8 mouse cellular contexts compared by ENCODE assay signal in genomic region chr9:67046881-67047605, GRCm38 (mm10). TPM values are rescaled to one million over a fixed set of nuclear protein-coding genes. Genes with fewer than 3 reads are reported as not detected.
DNase-seq lines count a peak whose midpoint lies in the region; ATAC-seq lines count a peak whose summit lies in the region.

No protein-coding gene starts in this region.

- H3K4me2 ChIP-seq in forebrain, embryonic 12.5 days: peak overlapping the region; percentile 88
- H3K4me2 ChIP-seq in kidney, embryonic 15.5 days: peak overlapping the region; percentile 92
- peak overlapping the region; percentile 99 for H3K4me2 ChIP-seq in midbrain, embryonic 16.5 days (ENCODE audit: low read length)

- peak; percentile 84 for DNase-seq in 3T3-L1 (ENCODE audit: low read depth, low spot score)
- DNase-seq in CD8-positive naive resting alpha-beta T cell, adult 2 months (ENCODE audit: low read depth in 2 of 2, low spot score in 2 of 2): peak; percentile 22 to 23
- DNase-seq in frontal cortex, postnatal 25 days (ENCODE audit: low spot score in 2 of 2): no peak
- no peak for DNase-seq in left cerebral cortex, adult 8-10 months (ENCODE audit: low spot score in 2 of 2)
- no peak for DNase-seq in adrenal gland, postnatal 10 days

- no peak for ATAC-seq in forebrain, embryonic 12.5 days (ENCODE audit: low FRiP score)
- no peak for ATAC-seq in kidney, embryonic 15.5 days (replicated peaks; ENCODE audit: low FRiP score)
- no peak for ATAC-seq in midbrain, embryonic 16.5 days

- peaks cover 57% of the 10 kb centered on the region for H3K27me3 ChIP-seq in forebrain, embryonic 12.5 days
- 0 out of 2 replicates have a peak, but pooled peaks cover 6% of the 10 kb centered on the region for H3K27me3 ChIP-seq in kidney, embryonic 15.5 days
- peaks cover 23% of the 10 kb centered on the region for H3K27me3 ChIP-seq in midbrain, embryonic 16.5 days (ENCODE audit: control insufficient read depth, insufficient read depth, low read depth, low read length)

- H3K9me3 ChIP-seq in forebrain, embryonic 12.5 days: no peaks in the 10 kb centered on the region
- H3K9me3 ChIP-seq in kidney, embryonic 15.5 days (replicated peaks): no peaks in the 10 kb centered on the region
- H3K9me3 ChIP-seq in midbrain, embryonic 16.5 days (replicated peaks; ENCODE audit: control insufficient read depth, low read length, poor library complexity, severe bottlenecking): no peaks in the 10 kb centered on the region

- H3K36me3 ChIP-seq in forebrain, embryonic 12.5 days (replicated peaks): no peaks in the 10 kb centered on the region
- no peaks in the 10 kb centered on the region for H3K36me3 ChIP-seq in kidney, embryonic 15.5 days
- H3K36me3 ChIP-seq in midbrain, embryonic 16.5 days (ENCODE audit: control insufficient read depth, insufficient read depth, low read length): no peaks in the 10 kb centered on the region

- WGBS in forebrain, embryonic 12.5 days: 4% methylated on average over 15 of the region's 15 CpGs
- 7% methylated on average over 15 of the region's 15 CpGs for WGBS in kidney, embryonic 15.5 days
- WGBS in midbrain, embryonic 16.5 days: 7% methylated on average over 15 of the region's 15 CpGs

- peaks cover 55% of the 10 kb centered on the region for H3K4me1 ChIP-seq in forebrain, embryonic 12.5 days
- H3K4me1 ChIP-seq in kidney, embryonic 15.5 days: peaks cover 65% of the 10 kb centered on the region
- peaks cover 35% of the 10 kb centered on the region for H3K4me1 ChIP-seq in midbrain, embryonic 16.5 days (ENCODE audit: control insufficient read depth, insufficient read depth, low read length)

- peak overlapping the region; percentile 62 for H3K9ac ChIP-seq in forebrain, embryonic 12.5 days
- peak overlapping the region; percentile 83 for H3K9ac ChIP-seq in kidney, embryonic 15.5 days
- H3K9ac ChIP-seq in midbrain, embryonic 16.5 days (ENCODE audit: low read depth, low read length): 0 out of 2 replicates have a peak overlapping the region, but pooled peaks have one; percentile 23

- no peak overlapping the region for H3K27ac ChIP-seq in forebrain, embryonic 12.5 days
- H3K27ac ChIP-seq in kidney, embryonic 15.5 days: peak overlapping the region; percentile 92
- no peak overlapping the region for H3K27ac ChIP-seq in midbrain, embryonic 16.5 days (ENCODE audit: low read length)

- H3K4me3 ChIP-seq in forebrain, embryonic 12.5 days (replicated peaks): peak overlapping the region; percentile 49
- peak overlapping the region; percentile 72 for H3K4me3 ChIP-seq in kidney, embryonic 15.5 days (replicated peaks)
- H3K4me3 ChIP-seq in midbrain, embryonic 16.5 days (ENCODE audit: low read depth, low read length): peak overlapping the region; percentile 53

RNA-seq across cellular contexts. Expression of gene Tpm1, which starts 2.2 kb away (rescaled TPM):
- polyA plus RNA-seq in forebrain, embryonic 12.5 days (2016; fragmentation: Nextera tagmentation; extraction: Ambion mirVana): 218 and 280 TPM in 2 replicates
- polyA plus RNA-seq in kidney, embryonic 15.5 days (2015; fragmentation: Nextera tagmentation; extraction: Ambion mirVana): 533 and 589 TPM in 2 replicates
- 156 and 159 TPM in 2 replicates for polyA plus RNA-seq in midbrain, embryonic 16.5 days (2015; fragmentation: Nextera tagmentation; extraction: Ambion mirVana)
- 100 to 1,000 TPM; 208 to 237 (median 224) TPM for total RNA-seq in left cerebral cortex, adult 8-10 months (2022)
- total RNA-seq in adrenal gland, postnatal 10 days (2021): 100 to 1,000 TPM; 371 to 920 TPM

Comparison
In these comparisons a context has a peak if more than half of its experiments do, and no peak if none do; other contexts are left out.
1. DNase-seq: peak in 3T3-L1 (single experiment) and CD8-positive naive resting alpha-beta T cell, adult 2 months (2 of 2); none in frontal cortex, postnatal 25 days (0 of 2), left cerebral cortex, adult 8-10 months (0 of 2) and adrenal gland, postnatal 10 days (single experiment).
2. H3K9ac ChIP-seq: peak in every context shown above with its lines; median percentile 83 in kidney, embryonic 15.5 days; 62 in forebrain, embryonic 12.5 days; 23 in midbrain, embryonic 16.5 days.
3. Peak in every context shown above with its lines, with median percentiles within 50 percentile points of each other: H3K4me2 ChIP-seq and H3K4me3 ChIP-seq.